Mouse (Mus musculus): ENCODE results near the gene Slc3a2. TPM values are rescaled to one million over a fixed set of nuclear protein-coding genes. Genes with fewer than 3 reads are reported as not detected.
A peak's percentile ranks its signal among the peaks of the same experiment; 100 is the strongest.

Slc3a2 gene
- total and polyA plus RNA-seq, 2 experiments from 2014 or later, result 155 to 235 TPM

- H3K4me1 ChIP-seq (ENCODE audit: insufficient read depth, low read length), result peaks cover 14% of the 10 kb centered on the region
- ATAC-seq, result peak; percentile 84
- peak overlapping the region; percentile 77 for H3K4me3 ChIP-seq (ENCODE audit: low read length)
- H3K27ac ChIP-seq, result peak overlapping the region; percentile 94
- H3K27me3 ChIP-seq (ENCODE audit: insufficient read depth, low read length), result no peaks in the 10 kb centered on the region
- H3K4me2 ChIP-seq (ENCODE audit: low read depth, low read length), result peak overlapping the region; percentile 67
- H3K36me3 ChIP-seq (ENCODE audit: insufficient read depth, low read length), result peaks cover 28% of the 10 kb centered on the region
- DNase-seq (ENCODE audit: low spot score), result peak; percentile 80
- under 1% methylated on average over 13 of the region's 13 CpGs for WGBS
- no peak for TF ChIP-seq CTCF (IDR thresholded peaks at IDR 0.05; ENCODE audit: low read depth)
- no peaks in the 10 kb centered on the region for H3K9me3 ChIP-seq (ENCODE audit: low read length)
- peak overlapping the region; percentile 91 for H3K9ac ChIP-seq (replicated peaks; ENCODE audit: low read length)
Observed at GRCm38 (mm10) chr19:8712870-8713305, 10.3 kb downstream of the Slc3a2 start.

- H3K9me3 ChIP-seq (ENCODE audit: low read length), result no peaks in the 10 kb centered on the region
- peak overlapping the region; percentile 94 for H3K27ac ChIP-seq
- H3K4me2 ChIP-seq (ENCODE audit: low read depth, low read length), result peak overlapping the region; percentile 67
- H3K27me3 ChIP-seq (ENCODE audit: insufficient read depth, low read length), result no peaks in the 10 kb centered on the region
- 58% methylated on average over 10 of the region's 10 CpGs for WGBS
- no peak for TF ChIP-seq CTCF (IDR thresholded peaks at IDR 0.05; ENCODE audit: low read depth)
- H3K9ac ChIP-seq (replicated peaks; ENCODE audit: low read length), result peak overlapping the region; percentile 91
- H3K4me1 ChIP-seq (ENCODE audit: insufficient read depth, low read length), result peaks cover 14% of the 10 kb centered on the region
- ATAC-seq, result no peak
- peaks cover 34% of the 10 kb centered on the region for H3K36me3 ChIP-seq (ENCODE audit: insufficient read depth, low read length)
- peak overlapping the region; percentile 77 for H3K4me3 ChIP-seq (ENCODE audit: low read length)
- no peak for DNase-seq (ENCODE audit: low spot score)
Observed at GRCm38 (mm10) chr19:8711949-8712869, 11.0 kb downstream of the Slc3a2 start.

GRCm38 (mm10) chr19:8711506-8711905 is 11.7 kb downstream of the Slc3a2 start:
- 66% methylated on average over 4 of the region's 4 CpGs for WGBS
- DNase-seq (ENCODE audit: low spot score) (no peak), ATAC-seq (no peak)
- no peaks in the 10 kb centered on the region for H3K27me3 ChIP-seq (ENCODE audit: insufficient read depth, low read length)
- H3K4me3 ChIP-seq (ENCODE audit: low read length), result peak overlapping the region; percentile 77
- no peak overlapping the region for H3K27ac ChIP-seq
- H3K4me1 ChIP-seq (ENCODE audit: insufficient read depth, low read length), result peaks cover 14% of the 10 kb centered on the region
- TF ChIP-seq CTCF (IDR thresholded peaks at IDR 0.05; ENCODE audit: low read depth), result no peak
- peak overlapping the region; percentile 2; the same call in 1 of the 2 replicates for H3K9ac ChIP-seq (replicated peaks; ENCODE audit: low read length)
- peak overlapping the region; percentile 67 for H3K4me2 ChIP-seq (ENCODE audit: low read depth, low read length)
- H3K9me3 ChIP-seq (ENCODE audit: low read length), result no peaks in the 10 kb centered on the region
- peaks cover 39% of the 10 kb centered on the region for H3K36me3 ChIP-seq (ENCODE audit: insufficient read depth, low read length)

GRCm38 (mm10) chr19:8710057-8710456 is 13.1 kb downstream of the Slc3a2 start:
- Histone ChIP-seq H3K4me2 (ENCODE audit: low read depth, low read length) (no peak overlapping the region), H3K27me3 (ENCODE audit: insufficient read depth, low read length) (no peaks in the 10 kb centered on the region), H3K9me3 (ENCODE audit: low read length) (no peaks in the 10 kb centered on the region), H3K4me3 (ENCODE audit: low read length) (no peak overlapping the region), H3K36me3 (ENCODE audit: insufficient read depth, low read length) (peaks cover 39% of the 10 kb centered on the region), H3K9ac (replicated peaks; ENCODE audit: low read length) (no peak overlapping the region), H3K27ac (peak overlapping the region; percentile 67), H3K4me1 (ENCODE audit: insufficient read depth, low read length) (peaks cover 14% of the 10 kb centered on the region)
- TF ChIP-seq CTCF (IDR thresholded peaks at IDR 0.05; ENCODE audit: low read depth), result no peak
- WGBS, result 65% methylated on average over 2 of the region's 2 CpGs
- DNase-seq (ENCODE audit: low spot score) (peak; percentile 76), ATAC-seq (no peak)

DNA sequence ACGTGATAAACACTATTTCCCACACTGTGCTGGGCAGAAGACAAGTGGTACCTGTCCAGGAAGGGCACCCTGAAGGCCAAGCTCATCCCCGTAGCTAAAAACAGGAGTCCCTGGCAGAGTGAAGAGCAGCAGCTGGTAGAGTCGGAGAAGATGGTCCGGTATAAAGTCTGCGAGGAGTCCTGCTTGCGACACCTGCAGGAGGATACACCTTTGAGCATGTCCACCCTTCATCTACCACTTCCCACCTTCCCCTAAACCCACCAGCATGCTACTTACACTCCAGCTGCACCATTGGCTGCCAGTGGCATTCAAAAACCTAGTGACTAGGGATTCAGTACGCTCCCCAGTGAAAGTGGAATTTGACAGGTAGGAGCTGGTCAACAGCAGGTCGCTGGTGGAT is 14.2 kb downstream of the Slc3a2 start:
- no peaks in the 10 kb centered on the region for H3K27me3 ChIP-seq (ENCODE audit: insufficient read depth, low read length)
- H3K9ac ChIP-seq (replicated peaks; ENCODE audit: low read length), result no peak overlapping the region
- no peak overlapping the region for H3K4me2 ChIP-seq (ENCODE audit: low read depth, low read length)
- DNase-seq (ENCODE audit: low spot score) (no peak), ATAC-seq (no peak)
- peaks cover 10% of the 10 kb centered on the region for H3K4me1 ChIP-seq (ENCODE audit: insufficient read depth, low read length)
- no peaks in the 10 kb centered on the region for H3K9me3 ChIP-seq (ENCODE audit: low read length)
- H3K4me3 ChIP-seq (ENCODE audit: low read length), result no peak overlapping the region
- 0 out of 2 replicates have a peak overlapping the region, but pooled peaks have one; percentile 67 for H3K27ac ChIP-seq
- no peak for TF ChIP-seq CTCF (IDR thresholded peaks at IDR 0.05; ENCODE audit: low read depth)
- 92% methylated on average over 8 of the region's 8 CpGs for WGBS
- H3K36me3 ChIP-seq (ENCODE audit: insufficient read depth, low read length), result peaks cover 39% of the 10 kb centered on the region

GRCm38 (mm10) chr19:8706930-8707329 is 16.2 kb downstream of the Slc3a2 start:
- TF ChIP-seq CTCF (IDR thresholded peaks at IDR 0.05; ENCODE audit: low read depth), result no peak
- DNase-seq (ENCODE audit: low spot score), result no peak
- no peaks in the 10 kb centered on the region for H3K9me3 ChIP-seq (ENCODE audit: low read length)
- H3K9ac ChIP-seq (replicated peaks; ENCODE audit: low read length), result no peak overlapping the region
- ATAC-seq, result no peak
- H3K36me3 ChIP-seq (ENCODE audit: insufficient read depth, low read length), result peaks cover 39% of the 10 kb centered on the region
- H3K27me3 ChIP-seq (ENCODE audit: insufficient read depth, low read length), result no peaks in the 10 kb centered on the region
- H3K4me2 ChIP-seq (ENCODE audit: low read depth, low read length), result no peak overlapping the region
- H3K27ac ChIP-seq, result no peak overlapping the region
- WGBS, result 97% methylated on average over 7 of the region's 7 CpGs
- H3K4me3 ChIP-seq (ENCODE audit: low read length), result no peak overlapping the region
- peaks cover 3% of the 10 kb centered on the region; the same call in 1 of the 2 replicates for H3K4me1 ChIP-seq (ENCODE audit: insufficient read depth, low read length)

Data from hindbrain, postnatal 0 days (tissue).